Mouse (Mus musculus) hindbrain, embryonic 14.5 days (tissue): ENCODE data around the gene Adamts16. TPM values are rescaled to one million over a fixed set of nuclear protein-coding genes. Genes with fewer than 3 reads are reported as not detected.

Experiments
- ATAC-seq: fragments of 200-750 bp; cut with Nextera tagmentation; 2 replicates; pipeline ENCODE4 v1.8.0; 2017; ENCODE audit warnings: moderate number of reproducible peaks, mild to moderate bottlenecking, moderate TSS enrichment, moderate library complexity; ENCODE audit not compliant: low FRiP score
- DNase-seq: peaks from one replicate; pipeline ENCODE4 v3.0.0-alpha.2; 2015; ENCODE audit warnings: low spot score
- H3K27ac ChIP-seq: fragments of 300-500 bp; sonication (generic); 2 replicates; pipeline ENCODE4 v1.5.1; 2014; ENCODE audit warnings: mild to moderate bottlenecking, moderate library complexity
- H3K27me3 ChIP-seq: fragments of 300-500 bp; sonication (generic); 2 replicates; pipeline ENCODE4 v1.6.1; 2014; ENCODE audit warnings: mild to moderate bottlenecking, low read length, mixed read lengths; ENCODE audit not compliant: control insufficient read depth, insufficient read depth
- H3K36me3 ChIP-seq: fragments of 300-500 bp; sonication (generic); replicated peaks from 2 replicates; pipeline ENCODE4 v1.6.1; 2014; ENCODE audit not compliant: control insufficient read depth, insufficient read depth
- H3K4me1 ChIP-seq: fragments of 300-500 bp; sonication (generic); replicated peaks from 2 replicates; pipeline ENCODE4 v1.6.1; 2014; ENCODE audit warnings: antibody characterized with exemption, low read length, mixed read lengths; ENCODE audit not compliant: control insufficient read depth, insufficient read depth
- H3K4me2 ChIP-seq: fragments of 300-500 bp; sonication (generic); replicated peaks from 2 replicates; pipeline ENCODE4 v1.6.1; 2014; ENCODE audit warnings: mild to moderate bottlenecking, moderate library complexity
- H3K4me3 ChIP-seq: fragments of 300-500 bp; sonication (generic); replicated peaks from 2 replicates; pipeline ENCODE4 v1.5.1; 2014; ENCODE audit warnings: mild to moderate bottlenecking, low read length
- H3K9ac ChIP-seq: fragments of 300-500 bp; sonication (generic); 2 replicates; pipeline ENCODE4 v1.6.1; 2014
- H3K9me3 ChIP-seq: fragments of 300-500 bp; sonication (generic); 2 replicates; pipeline ENCODE4 v1.6.1; 2016; ENCODE audit warnings: low read length; ENCODE audit not compliant: control insufficient read depth
- WGBS: fragments of 180-500 bp; shearing (Covaris S2); extraction: QIAGEN DNeasy Blood & Tissue Kit; methylation state at CpG from one replicate; pipeline ENCODE4 v1.1.7; 2014; 5-methylcytosine and 5-hydroxymethylcytosine counted together
- polyA plus RNA-seq: library from polyadenylated mRNA; unstranded; fragments of >200 nt; fragmentation: Nextera tagmentation; extraction: Ambion mirVana; gene quantifications from 2 replicates; pipeline ENCODE4 v1.2.1, GENCODE M21; 2014

Gene Adamts16
- polyA plus RNA-seq, 1 experiment from 2014 or later: 5.0 TPM

- H3K9ac ChIP-seq: no peak overlapping the region
- no peak overlapping the region for H3K4me3 ChIP-seq
- DNase-seq (no peak), ATAC-seq (no peak)
- H3K4me2 ChIP-seq: no peak overlapping the region
- H3K27ac ChIP-seq: no peak overlapping the region
- 68% methylated on average over 2 of the region's 2 CpGs for WGBS
- no peaks in the 10 kb centered on the region for H3K36me3 ChIP-seq
- H3K9me3 ChIP-seq: no peaks in the 10 kb centered on the region
- H3K4me1 ChIP-seq: 0 out of 2 replicates have a peak, but pooled peaks cover 5% of the 10 kb centered on the region
- H3K27me3 ChIP-seq: no peaks in the 10 kb centered on the region
Measured at GRCm38 (mm10) chr13:70733206-70733605, 108.4 kb downstream of the Adamts16 start.

GRCm38 (mm10) chr13:70732781-70733180 is 108.8 kb downstream of the Adamts16 start:
- H3K27ac ChIP-seq: no peak overlapping the region
- no peak for DNase-seq
- no peaks in the 10 kb centered on the region for H3K27me3 ChIP-seq
- H3K9ac ChIP-seq: no peak overlapping the region
- H3K4me1 ChIP-seq: 0 out of 2 replicates have a peak, but pooled peaks cover 5% of the 10 kb centered on the region
- no peak overlapping the region for H3K4me2 ChIP-seq
- H3K9me3 ChIP-seq: no peaks in the 10 kb centered on the region
- no peak for ATAC-seq
- no peaks in the 10 kb centered on the region for H3K36me3 ChIP-seq
- 80% methylated on average over 5 of the region's 5 CpGs for WGBS
- H3K4me3 ChIP-seq: no peak overlapping the region

- DNase-seq: no peak
- Histone ChIP-seq H3K4me3 (no peak overlapping the region), H3K27me3 (no peaks in the 10 kb centered on the region), H3K9me3 (no peaks in the 10 kb centered on the region), H3K27ac (no peak overlapping the region), H3K4me1 (0 out of 2 replicates have a peak, but pooled peaks cover under 1% of the 10 kb centered on the region), H3K36me3 (no peaks in the 10 kb centered on the region), H3K4me2 (no peak overlapping the region), H3K9ac (no peak overlapping the region)
- no peak for ATAC-seq
- WGBS: 64% methylated on average over 5 of the region's 5 CpGs
Measured at GRCm38 (mm10) chr13:70731349-70731748, 110.3 kb downstream of the Adamts16 start.

GRCm38 (mm10) chr13:70729996-70730395 is 111.6 kb downstream of the Adamts16 start:
- no peaks in the 10 kb centered on the region for H3K9me3 ChIP-seq
- DNase-seq (no peak), ATAC-seq (no peak)
- H3K4me2 ChIP-seq: no peak overlapping the region
- 80% methylated on average over 5 of the region's 5 CpGs for WGBS
- no peak overlapping the region for H3K27ac ChIP-seq
- no peak overlapping the region for H3K4me3 ChIP-seq
- no peaks in the 10 kb centered on the region for H3K36me3 ChIP-seq
- H3K9ac ChIP-seq: no peak overlapping the region
- no peaks in the 10 kb centered on the region for H3K27me3 ChIP-seq
- no peaks in the 10 kb centered on the region for H3K4me1 ChIP-seq

- no peak for ATAC-seq
Measured at GRCm38 (mm10) chr13:70726249-70726648, 115.4 kb downstream of the Adamts16 start.

GRCm38 (mm10) chr13:70724635-70725034 is 117.0 kb downstream of the Adamts16 start:
- Histone ChIP-seq H3K36me3 (no peaks in the 10 kb centered on the region), H3K9me3 (no peaks in the 10 kb centered on the region), H3K27me3 (no peaks in the 10 kb centered on the region), H3K9ac (no peak overlapping the region), H3K4me3 (no peak overlapping the region), H3K27ac (no peak overlapping the region), H3K4me2 (no peak overlapping the region), H3K4me1 (no peaks in the 10 kb centered on the region)
- DNase-seq: no peak
- 65% methylated on average over 3 of the region's 3 CpGs for WGBS
- ATAC-seq: no peak

More at GRCm38 (mm10) chr13:70726249-70726648, 115.4 kb downstream of the Adamts16 start:
- WGBS: 93% methylated on average over 3 of the region's 3 CpGs
- Histone ChIP-seq H3K27ac (no peak overlapping the region), H3K4me3 (no peak overlapping the region), H3K9ac (no peak overlapping the region), H3K36me3 (no peaks in the 10 kb centered on the region), H3K27me3 (no peaks in the 10 kb centered on the region), H3K4me1 (no peaks in the 10 kb centered on the region), H3K9me3 (no peaks in the 10 kb centered on the region), H3K4me2 (no peak overlapping the region)
- DNase-seq: no peak

- no peaks in the 10 kb centered on the region for H3K9me3 ChIP-seq
- H3K9ac ChIP-seq: no peak overlapping the region
- no peaks in the 10 kb centered on the region for H3K4me1 ChIP-seq
- 78% methylated on average over 2 of the region's 2 CpGs for WGBS
- H3K27me3 ChIP-seq: no peaks in the 10 kb centered on the region
- no peak overlapping the region for H3K27ac ChIP-seq
- no peak for DNase-seq
- no peaks in the 10 kb centered on the region for H3K36me3 ChIP-seq
- no peak for ATAC-seq
- H3K4me3 ChIP-seq: no peak overlapping the region
- H3K4me2 ChIP-seq: no peak overlapping the region
Measured at GRCm38 (mm10) chr13:70724108-70724622, 117.4 kb downstream of the Adamts16 start.

GRCm38 (mm10) chr13:70719994-70720393 is 121.6 kb downstream of the Adamts16 start:
- WGBS: 74% methylated on average over 1 of the region's 1 CpGs
- H3K9ac ChIP-seq: no peak overlapping the region
- H3K4me2 ChIP-seq: no peak overlapping the region
- no peaks in the 10 kb centered on the region for H3K36me3 ChIP-seq
- no peaks in the 10 kb centered on the region for H3K27me3 ChIP-seq
- H3K4me3 ChIP-seq: no peak overlapping the region
- no peak for ATAC-seq
- no peak overlapping the region for H3K27ac ChIP-seq
- no peak for DNase-seq
- H3K9me3 ChIP-seq: no peaks in the 10 kb centered on the region
- H3K4me1 ChIP-seq: no peaks in the 10 kb centered on the region

GRCm38 (mm10) chr13:70718814-70719213 is 122.8 kb downstream of the Adamts16 start:
- WGBS: 80% methylated on average over 2 of the region's 2 CpGs
- no peaks in the 10 kb centered on the region for H3K9me3 ChIP-seq
- H3K27me3 ChIP-seq: no peaks in the 10 kb centered on the region
- no peaks in the 10 kb centered on the region for H3K4me1 ChIP-seq
- no peak overlapping the region for H3K9ac ChIP-seq
- H3K36me3 ChIP-seq: no peaks in the 10 kb centered on the region
- H3K27ac ChIP-seq: no peak overlapping the region
- no peak overlapping the region for H3K4me2 ChIP-seq
- DNase-seq (no peak), ATAC-seq (no peak)
- no peak overlapping the region for H3K4me3 ChIP-seq

- Histone ChIP-seq H3K27ac (no peak overlapping the region), H3K4me1 (no peaks in the 10 kb centered on the region), H3K4me3 (no peak overlapping the region), H3K9ac (no peak overlapping the region), H3K27me3 (no peaks in the 10 kb centered on the region), H3K9me3 (no peaks in the 10 kb centered on the region), H3K4me2 (no peak overlapping the region), H3K36me3 (no peaks in the 10 kb centered on the region)
- WGBS: 77% methylated on average over 5 of the region's 5 CpGs
- DNase-seq (no peak), ATAC-seq (no peak)
Measured at GRCm38 (mm10) chr13:70716022-70716421, 125.6 kb downstream of the Adamts16 start.
